Mouse (Mus musculus) liver, embryonic 16.5 days (tissue): ENCODE results near the gene Phb2. TPM values are rescaled to one million over a fixed set of nuclear protein-coding genes. Genes with fewer than 3 reads are reported as not detected.

Experiments used
- ATAC-seq: fragments of 200-750 bp; cut with Nextera tagmentation; 2 replicates; pipeline ENCODE4 v1.8.0; 2017; ENCODE audit warnings: low read depth, mild to moderate bottlenecking, moderate number of reproducible peaks, moderate library complexity
- H3K27ac ChIP-seq: fragments of 300-500 bp; sonication (generic); 2 replicates; pipeline ENCODE4 v1.5.1; 2014; ENCODE audit warnings: mild to moderate bottlenecking, low read length
- H3K27me3 ChIP-seq: fragments of 300-500 bp; sonication (generic); 2 replicates; pipeline ENCODE4 v1.6.1; 2014; ENCODE audit warnings: low read depth, low read length, mixed read lengths; ENCODE audit not compliant: control insufficient read depth, insufficient read depth
- H3K36me3 ChIP-seq: fragments of 300-500 bp; sonication (generic); 2 replicates; pipeline ENCODE4 v1.6.1; 2014; ENCODE audit warnings: mild to moderate bottlenecking; ENCODE audit not compliant: control insufficient read depth, insufficient read depth
- H3K4me1 ChIP-seq: fragments of 300-500 bp; sonication (generic); 2 replicates; pipeline ENCODE4 v1.6.1; 2014; ENCODE audit warnings: low read depth, low read length, mixed read lengths; ENCODE audit not compliant: control insufficient read depth
- H3K4me2 ChIP-seq: fragments of 300-500 bp; sonication (generic); 2 replicates; pipeline ENCODE4 v1.6.1; 2014; ENCODE audit warnings: low read depth, low read length, mixed read lengths
- H3K4me3 ChIP-seq: fragments of 300-500 bp; sonication (generic); 2 replicates; pipeline ENCODE4 v1.5.1; 2014; ENCODE audit warnings: low read depth, mild to moderate bottlenecking, low read length
- H3K9ac ChIP-seq: fragments of 300-500 bp; sonication (generic); 2 replicates; pipeline ENCODE4 v1.6.1; 2014; ENCODE audit warnings: low read depth, low read length
- H3K9me3 ChIP-seq: fragments of 300-500 bp; sonication (generic); replicated peaks from 2 replicates; pipeline ENCODE4 v1.6.1; 2016; ENCODE audit warnings: low read length; ENCODE audit not compliant: control insufficient read depth
- WGBS: fragments of 180-500 bp; shearing (Covaris S2); extraction: QIAGEN DNeasy Blood & Tissue Kit; methylation state at CpG from one replicate; pipeline ENCODE4 v1.1.7; 2014; ENCODE audit not compliant: insufficient replicate concordance; 5-methylcytosine and 5-hydroxymethylcytosine counted together
- polyA plus RNA-seq: library from polyadenylated mRNA; unstranded; fragments of >200 nt; fragmentation: Nextera tagmentation; extraction: Ambion mirVana; gene quantifications from 2 replicates; pipeline ENCODE4 v1.2.1, GENCODE M21; 2015

Gene Phb2
- polyA plus RNA-seq, 1 experiment from 2014 or later = 206 TPM

GRCm38 (mm10) chr6:124716864-124717490 lies 4.8 kb downstream of the Phb2 start:
- Histone ChIP-seq H3K4me2 (no peak overlapping the region), H3K9ac (no peak overlapping the region), H3K36me3 (peaks cover 30% of the 10 kb centered on the region), H3K4me3 (no peak overlapping the region), H3K27me3 (no peaks in the 10 kb centered on the region), H3K4me1 (peaks cover 41% of the 10 kb centered on the region), H3K27ac (no peak overlapping the region), H3K9me3 (no peaks in the 10 kb centered on the region)
- ATAC-seq = no peak
- WGBS = 61% methylated on average over 20 of the region's 20 CpGs

DNA sequence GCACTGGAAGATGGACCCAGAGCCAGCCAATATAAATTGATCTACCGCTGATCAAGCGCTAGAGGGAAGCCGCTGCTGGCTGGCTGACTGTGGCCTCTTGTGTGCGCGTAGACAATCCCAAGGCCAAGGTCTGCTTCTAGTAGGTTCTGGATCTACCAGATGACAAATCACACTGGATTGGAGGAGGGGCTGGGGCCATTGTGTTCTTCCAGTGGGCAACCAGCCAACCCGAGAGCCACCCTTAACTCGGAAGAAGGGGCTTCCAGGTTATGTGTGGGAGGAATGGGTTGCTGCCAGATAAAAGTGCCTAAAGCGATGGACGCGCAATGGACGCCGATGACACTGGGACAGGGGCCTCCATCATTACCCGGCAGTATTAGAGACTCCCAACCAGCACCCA lies 5.8 kb downstream of the Phb2 start:
- H3K9me3 ChIP-seq = no peaks in the 10 kb centered on the region
- no peak overlapping the region for H3K27ac ChIP-seq
- no peak for ATAC-seq
- H3K4me3 ChIP-seq = no peak overlapping the region
- no peak overlapping the region for H3K4me2 ChIP-seq
- peaks cover 30% of the 10 kb centered on the region for H3K36me3 ChIP-seq
- H3K27me3 ChIP-seq = no peaks in the 10 kb centered on the region
- WGBS = 87% methylated on average over 13 of the region's 13 CpGs
- H3K9ac ChIP-seq = no peak overlapping the region
- H3K4me1 ChIP-seq = peaks cover 39% of the 10 kb centered on the region

GRCm38 (mm10) chr6:124718703-124719102 lies 6.6 kb downstream of the Phb2 start:
- H3K27ac ChIP-seq = peak overlapping the region; percentile 55
- no peaks in the 10 kb centered on the region for H3K27me3 ChIP-seq
- ATAC-seq = no peak
- peaks cover 30% of the 10 kb centered on the region for H3K36me3 ChIP-seq
- H3K9me3 ChIP-seq = no peaks in the 10 kb centered on the region
- H3K9ac ChIP-seq = no peak overlapping the region
- no peak overlapping the region for H3K4me2 ChIP-seq
- peaks cover 36% of the 10 kb centered on the region for H3K4me1 ChIP-seq
- no peak overlapping the region for H3K4me3 ChIP-seq
- 81% methylated on average over 14 of the region's 16 CpGs for WGBS

GRCm38 (mm10) chr6:124719354-124719978 lies 7.3 kb downstream of the Phb2 start:
- peaks cover 34% of the 10 kb centered on the region for H3K4me1 ChIP-seq
- H3K4me3 ChIP-seq = no peak overlapping the region
- WGBS = 38% methylated on average over 7 of the region's 7 CpGs

GRCm38 (mm10) chr6:124720904-124721303 lies 8.8 kb downstream of the Phb2 start:
- 54% methylated on average over 11 of the region's 11 CpGs for WGBS
- Histone ChIP-seq H3K4me2 (no peak overlapping the region), H3K9ac (no peak overlapping the region), H3K9me3 (no peaks in the 10 kb centered on the region), H3K4me1 (peaks cover 36% of the 10 kb centered on the region), H3K27ac (peak overlapping the region; percentile 54; the same call in 1 of the 2 replicates), H3K27me3 (no peaks in the 10 kb centered on the region), H3K36me3 (peaks cover 10% of the 10 kb centered on the region), H3K4me3 (no peak overlapping the region)
- ATAC-seq = no peak

More at GRCm38 (mm10) chr6:124719354-124719978, 7.3 kb downstream of the Phb2 start:
- ATAC-seq = peak; percentile 89
- H3K9me3 ChIP-seq = no peaks in the 10 kb centered on the region
- H3K36me3 ChIP-seq = peaks cover 24% of the 10 kb centered on the region
- H3K27ac ChIP-seq = peak overlapping the region; percentile 55
- H3K9ac ChIP-seq = peak overlapping the region; percentile 19; the same call in 1 of the 2 replicates
- H3K4me2 ChIP-seq = peak overlapping the region; percentile 10; the same call in 1 of the 2 replicates
- H3K27me3 ChIP-seq = no peaks in the 10 kb centered on the region

GRCm38 (mm10) chr6:124722876-124723473 lies 10.8 kb downstream of the Phb2 start:
- no peak overlapping the region for H3K4me2 ChIP-seq
- H3K4me3 ChIP-seq = no peak overlapping the region
- H3K36me3 ChIP-seq = no peaks in the 10 kb centered on the region
- no peak for ATAC-seq
- peak overlapping the region; percentile 43 for H3K27ac ChIP-seq
- H3K9me3 ChIP-seq = no peaks in the 10 kb centered on the region
- H3K27me3 ChIP-seq = no peaks in the 10 kb centered on the region
- H3K4me1 ChIP-seq = peaks cover 36% of the 10 kb centered on the region
- WGBS = 58% methylated on average over 6 of the region's 6 CpGs
- no peak overlapping the region; the same call in 1 of the 2 replicates for H3K9ac ChIP-seq

DNA sequence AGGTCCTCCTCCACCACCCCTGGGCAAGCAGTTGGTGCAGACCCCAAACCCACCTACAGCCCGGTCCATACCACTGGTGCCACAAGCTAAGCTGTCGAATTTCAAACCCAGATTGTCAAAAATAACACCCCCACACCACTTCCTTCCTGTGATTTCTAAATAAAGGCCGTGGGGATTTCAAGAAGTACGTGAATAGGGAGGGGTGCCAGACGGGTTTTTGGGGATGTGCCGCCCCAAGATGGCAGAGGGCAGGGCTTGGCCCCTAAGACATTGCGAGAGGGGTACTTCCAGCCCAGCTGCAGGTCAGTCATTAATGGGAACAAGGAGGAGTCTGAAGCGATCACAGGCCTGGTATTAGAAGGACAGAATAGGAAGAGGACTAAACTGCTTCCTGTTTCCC lies 11.4 kb downstream of the Phb2 start:
- peaks cover 35% of the 10 kb centered on the region for H3K4me1 ChIP-seq
- H3K9me3 ChIP-seq = no peaks in the 10 kb centered on the region
- H3K9ac ChIP-seq = no peak overlapping the region
- H3K27ac ChIP-seq = peak overlapping the region; percentile 43
- 53% methylated on average over 8 of the region's 8 CpGs for WGBS
- no peaks in the 10 kb centered on the region for H3K27me3 ChIP-seq
- H3K4me2 ChIP-seq = no peak overlapping the region
- ATAC-seq = no peak
- no peak overlapping the region for H3K4me3 ChIP-seq
- no peaks in the 10 kb centered on the region for H3K36me3 ChIP-seq

DNA sequence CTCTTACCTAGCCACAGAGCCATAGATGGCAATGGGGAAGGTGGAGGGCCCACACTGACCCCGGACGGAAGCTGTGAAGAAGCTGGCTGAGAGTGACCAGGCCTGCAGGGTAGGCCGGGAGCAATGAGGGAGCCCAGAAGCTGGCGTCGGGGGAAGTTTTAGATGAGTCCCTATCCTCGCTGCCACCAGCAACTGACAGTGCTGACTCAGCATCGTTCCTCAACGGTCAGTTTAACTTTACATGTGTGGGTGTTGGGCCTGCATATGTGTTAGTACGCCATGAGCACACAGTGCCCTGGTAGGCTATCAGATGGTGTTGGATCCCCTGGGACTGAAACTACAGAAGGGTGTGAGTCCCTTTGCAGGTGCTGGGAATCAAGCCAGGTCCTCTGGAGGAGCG lies 12.3 kb downstream of the Phb2 start:
- Histone ChIP-seq H3K4me2 (no peak overlapping the region), H3K27me3 (no peaks in the 10 kb centered on the region), H3K27ac (peak overlapping the region; percentile 34), H3K4me3 (no peak overlapping the region), H3K4me1 (peaks cover 26% of the 10 kb centered on the region), H3K9ac (no peak overlapping the region), H3K36me3 (no peaks in the 10 kb centered on the region), H3K9me3 (no peaks in the 10 kb centered on the region)
- 50% methylated on average over 10 of the region's 10 CpGs for WGBS
- ATAC-seq = no peak

GRCm38 (mm10) chr6:124728621-124729020 lies 16.5 kb downstream of the Phb2 start:
- no peaks in the 10 kb centered on the region for H3K27me3 ChIP-seq
- H3K27ac ChIP-seq = no peak overlapping the region
- no peaks in the 10 kb centered on the region for H3K9me3 ChIP-seq
- H3K9ac ChIP-seq = no peak overlapping the region
- no peaks in the 10 kb centered on the region for H3K36me3 ChIP-seq
- no peak overlapping the region for H3K4me3 ChIP-seq
- peaks cover 15% of the 10 kb centered on the region for H3K4me1 ChIP-seq
- no peak for ATAC-seq
- H3K4me2 ChIP-seq = no peak overlapping the region
- 78% methylated on average over 10 of the region's 10 CpGs for WGBS
